Mouse (Mus musculus): ENCODE data around the gene Rbms3. TPM values are rescaled to one million over a fixed set of nuclear protein-coding genes. Genes with fewer than 3 reads are reported as not detected.

Gene Rbms3
- polyA plus RNA-seq, 1 experiment from 2014 or later, result 41.2 TPM

GRCm38 (mm10) chr9:116808401-116808800 lies 821.3 kb downstream of the Rbms3 start:
- WGBS (ENCODE audit: insufficient replicate concordance), result 84% methylated on average over 4 of the region's 4 CpGs
- no peak for ATAC-seq (replicated peaks; ENCODE audit: insufficient number of reproducible peaks, low FRiP score, low TSS enrichment)
- no peaks in the 10 kb centered on the region for H3K27me3 ChIP-seq (ENCODE audit: control insufficient read depth, insufficient read depth, low read length)
- H3K9me3 ChIP-seq (replicated peaks; ENCODE audit: control insufficient read depth, low read length), result no peaks in the 10 kb centered on the region
- no peak overlapping the region for H3K4me3 ChIP-seq (ENCODE audit: low read depth, low read length)
- H3K27ac ChIP-seq (ENCODE audit: low read depth, low read length), result no peak overlapping the region
- H3K4me2 ChIP-seq, result no peak overlapping the region
- H3K9ac ChIP-seq (ENCODE audit: low read depth, low read length), result no peak overlapping the region
- peaks cover 12% of the 10 kb centered on the region for H3K4me1 ChIP-seq (ENCODE audit: control insufficient read depth, insufficient read depth, low read length)
- H3K36me3 ChIP-seq (ENCODE audit: control insufficient read depth, insufficient read depth, low read length), result no peaks in the 10 kb centered on the region

DNA sequence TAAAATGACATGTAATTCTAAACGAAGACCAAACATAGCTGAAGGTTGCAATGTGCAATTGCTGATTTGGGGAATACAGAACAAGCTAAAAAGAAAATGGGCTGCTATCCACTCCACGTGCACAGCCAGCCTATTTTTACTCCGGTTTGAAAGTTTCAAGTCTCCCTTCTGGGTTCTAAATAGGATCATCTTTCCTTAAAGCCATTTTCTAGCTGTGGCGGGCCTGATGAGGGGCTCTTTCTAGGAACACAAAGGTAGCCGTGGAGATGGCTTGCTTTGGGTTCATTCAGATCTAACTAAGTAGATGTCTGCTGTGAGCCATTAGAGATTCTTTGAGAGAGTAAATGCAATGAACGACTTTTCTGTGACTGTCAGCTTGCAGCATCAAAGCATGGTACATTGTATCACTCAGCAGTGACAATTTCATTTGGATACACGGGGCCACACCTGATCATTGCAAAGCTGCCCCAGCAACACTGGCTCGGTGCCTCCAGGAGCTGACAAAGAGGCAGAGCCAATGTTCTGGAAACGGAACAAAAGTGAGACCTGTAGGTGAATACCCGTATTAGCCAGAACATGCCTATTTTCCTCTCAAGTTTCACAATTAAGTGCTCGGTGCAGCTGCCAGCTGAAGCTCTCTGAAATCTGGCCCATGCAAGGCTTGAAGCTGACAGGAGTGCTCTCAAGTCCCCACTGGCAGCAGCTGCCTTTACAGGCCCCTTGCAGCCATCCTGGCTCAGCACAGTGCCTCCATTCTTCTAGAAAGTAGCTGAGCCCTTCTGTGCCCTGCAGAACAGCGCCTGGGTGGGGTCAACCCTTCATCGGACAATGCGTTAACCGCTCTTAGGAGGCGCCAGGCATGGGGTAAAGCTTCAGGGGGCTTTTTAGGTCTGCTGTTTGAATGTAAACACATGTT lies 822.3 kb downstream of the Rbms3 start:
- WGBS (ENCODE audit: insufficient replicate concordance), result 55% methylated on average over 16 of the region's 16 CpGs
- Histone ChIP-seq H3K4me1 (ENCODE audit: control insufficient read depth, insufficient read depth, low read length) (peaks cover 12% of the 10 kb centered on the region), H3K9ac (ENCODE audit: low read depth, low read length) (no peak overlapping the region)

GRCm38 (mm10) chr9:116803292-116803731 lies 826.4 kb downstream of the Rbms3 start:
- Histone ChIP-seq H3K9ac (ENCODE audit: low read depth, low read length) (no peak overlapping the region), H3K9me3 (replicated peaks; ENCODE audit: control insufficient read depth, low read length) (no peaks in the 10 kb centered on the region), H3K4me1 (ENCODE audit: control insufficient read depth, insufficient read depth, low read length) (peaks cover 12% of the 10 kb centered on the region), H3K27me3 (ENCODE audit: control insufficient read depth, insufficient read depth, low read length) (no peaks in the 10 kb centered on the region), H3K36me3 (ENCODE audit: control insufficient read depth, insufficient read depth, low read length) (no peaks in the 10 kb centered on the region), H3K27ac (ENCODE audit: low read depth, low read length) (no peak overlapping the region), H3K4me2 (no peak overlapping the region), H3K4me3 (ENCODE audit: low read depth, low read length) (no peak overlapping the region)
- ATAC-seq (replicated peaks; ENCODE audit: insufficient number of reproducible peaks, low FRiP score, low TSS enrichment), result no peak
- whole genome bisulfite sequencing (ENCODE audit: insufficient replicate concordance), result 62% methylated on average over 3 of the region's 3 CpGs

More for the DNA sequence above, 822.3 kb downstream of the Rbms3 start:
- H3K4me3 ChIP-seq (ENCODE audit: low read depth, low read length), result no peak overlapping the region
- H3K4me2 ChIP-seq, result no peak overlapping the region
- no peaks in the 10 kb centered on the region for H3K9me3 ChIP-seq (replicated peaks; ENCODE audit: control insufficient read depth, low read length)
- no peak for ATAC-seq (replicated peaks; ENCODE audit: insufficient number of reproducible peaks, low FRiP score, low TSS enrichment)
- H3K27ac ChIP-seq (ENCODE audit: low read depth, low read length), result 0 out of 2 replicates have a peak overlapping the region, but pooled peaks have one; percentile 25
- H3K36me3 ChIP-seq (ENCODE audit: control insufficient read depth, insufficient read depth, low read length), result no peaks in the 10 kb centered on the region
- H3K27me3 ChIP-seq (ENCODE audit: control insufficient read depth, insufficient read depth, low read length), result no peaks in the 10 kb centered on the region

DNA sequence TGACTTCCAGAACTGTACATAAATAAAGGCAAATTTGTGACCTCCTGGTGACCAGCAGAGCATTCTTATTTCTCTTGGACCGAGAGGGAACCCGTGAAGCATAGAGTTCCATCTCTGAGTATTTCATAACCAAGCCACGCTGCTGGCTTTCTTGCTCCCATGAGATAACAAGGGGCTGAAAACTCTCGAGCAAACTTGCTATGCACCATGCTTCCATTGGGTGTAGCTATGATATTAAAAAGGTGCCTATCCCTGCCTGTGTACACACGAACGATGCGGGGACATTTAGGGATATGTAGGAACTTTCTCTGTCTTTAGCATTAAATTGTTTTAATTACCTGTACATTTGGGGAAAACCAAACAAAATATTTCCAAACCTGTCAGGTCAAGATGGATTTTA lies 827.1 kb downstream of the Rbms3 start:
- Histone ChIP-seq H3K9me3 (replicated peaks; ENCODE audit: control insufficient read depth, low read length) (no peaks in the 10 kb centered on the region), H3K9ac (ENCODE audit: low read depth, low read length) (no peak overlapping the region), H3K4me1 (ENCODE audit: control insufficient read depth, insufficient read depth, low read length) (peaks cover 9% of the 10 kb centered on the region), H3K27ac (ENCODE audit: low read depth, low read length) (no peak overlapping the region), H3K27me3 (ENCODE audit: control insufficient read depth, insufficient read depth, low read length) (no peaks in the 10 kb centered on the region), H3K4me2 (no peak overlapping the region), H3K4me3 (ENCODE audit: low read depth, low read length) (no peak overlapping the region), H3K36me3 (ENCODE audit: control insufficient read depth, insufficient read depth, low read length) (no peaks in the 10 kb centered on the region)
- 66% methylated on average over 7 of the region's 7 CpGs for WGBS (ENCODE audit: insufficient replicate concordance)
- no peak for ATAC-seq (replicated peaks; ENCODE audit: insufficient number of reproducible peaks, low FRiP score, low TSS enrichment)

GRCm38 (mm10) chr9:116795240-116795955 lies 834.3 kb downstream of the Rbms3 start:
- no peak overlapping the region for H3K4me3 ChIP-seq (ENCODE audit: low read depth, low read length)
- H3K4me2 ChIP-seq, result no peak overlapping the region
- H3K4me1 ChIP-seq (ENCODE audit: control insufficient read depth, insufficient read depth, low read length), result no peaks in the 10 kb centered on the region
- H3K27ac ChIP-seq (ENCODE audit: low read depth, low read length), result no peak overlapping the region
- H3K36me3 ChIP-seq (ENCODE audit: control insufficient read depth, insufficient read depth, low read length), result no peaks in the 10 kb centered on the region
- no peak for ATAC-seq (replicated peaks; ENCODE audit: insufficient number of reproducible peaks, low FRiP score, low TSS enrichment)
- no peaks in the 10 kb centered on the region for H3K9me3 ChIP-seq (replicated peaks; ENCODE audit: control insufficient read depth, low read length)
- no peaks in the 10 kb centered on the region for H3K27me3 ChIP-seq (ENCODE audit: control insufficient read depth, insufficient read depth, low read length)
- no peak overlapping the region for H3K9ac ChIP-seq (ENCODE audit: low read depth, low read length)
- 77% methylated on average over 2 of the region's 2 CpGs for WGBS (ENCODE audit: insufficient replicate concordance)

- ATAC-seq (replicated peaks; ENCODE audit: insufficient number of reproducible peaks, low FRiP score, low TSS enrichment), result no peak
- Histone ChIP-seq H3K9ac (ENCODE audit: low read depth, low read length) (no peak overlapping the region), H3K4me2 (no peak overlapping the region), H3K27ac (ENCODE audit: low read depth, low read length) (no peak overlapping the region), H3K9me3 (replicated peaks; ENCODE audit: control insufficient read depth, low read length) (no peaks in the 10 kb centered on the region), H3K27me3 (ENCODE audit: control insufficient read depth, insufficient read depth, low read length) (no peaks in the 10 kb centered on the region), H3K4me3 (ENCODE audit: low read depth, low read length) (no peak overlapping the region), H3K36me3 (ENCODE audit: control insufficient read depth, insufficient read depth, low read length) (no peaks in the 10 kb centered on the region), H3K4me1 (ENCODE audit: control insufficient read depth, insufficient read depth, low read length) (no peaks in the 10 kb centered on the region)
- WGBS (ENCODE audit: insufficient replicate concordance), result 76% methylated on average over 7 of the region's 7 CpGs
These were observed 837.9 kb downstream of the Rbms3 start for GRCm38 (mm10) chr9:116791850-116792249.

DNA sequence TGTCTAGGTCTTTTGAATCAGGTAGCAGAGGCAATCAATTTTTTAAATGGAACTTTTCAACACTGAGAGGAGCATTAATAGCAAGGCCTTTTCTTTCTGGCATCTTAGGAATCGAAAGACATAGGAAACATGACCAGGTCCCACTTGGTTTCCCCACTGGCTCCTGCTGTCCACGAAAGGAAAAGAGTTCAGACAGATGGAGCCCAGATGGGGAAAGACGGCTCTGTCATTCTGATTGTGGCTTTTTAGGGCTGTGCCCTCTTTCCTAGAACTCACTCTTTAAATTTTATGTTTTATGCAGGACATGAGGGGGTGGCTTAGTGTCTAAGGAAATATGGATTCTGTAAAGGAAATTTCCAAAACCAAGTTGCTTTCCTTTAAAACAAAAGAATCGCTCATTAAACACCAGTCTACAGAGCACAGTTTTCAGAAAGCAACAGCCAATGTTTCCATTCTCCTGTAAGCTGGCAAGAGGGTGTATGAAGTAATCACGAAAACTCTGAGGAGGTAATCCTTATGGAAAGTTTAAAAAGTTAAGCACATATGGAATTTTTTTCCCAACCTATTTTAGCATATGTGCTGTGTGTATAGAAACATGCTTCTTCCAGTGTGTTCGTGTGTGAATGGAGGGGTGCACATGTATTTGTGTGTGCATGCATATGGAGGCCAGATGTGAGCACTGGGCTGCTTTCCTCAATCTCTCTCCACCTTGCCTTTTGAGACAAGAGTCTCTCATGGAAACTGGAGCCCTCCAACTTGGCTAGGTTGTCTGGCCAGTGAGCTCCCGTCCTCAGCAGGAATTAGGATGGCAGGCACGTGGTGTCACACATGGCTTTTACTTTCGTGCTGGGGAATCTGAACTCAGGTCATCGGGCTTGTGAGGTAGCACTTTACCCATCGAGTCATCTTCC lies 843.3 kb downstream of the Rbms3 start:
- 75% methylated on average over 11 of the region's 11 CpGs for WGBS (ENCODE audit: insufficient replicate concordance)
- no peak overlapping the region for H3K9ac ChIP-seq (ENCODE audit: low read depth, low read length)
- H3K4me3 ChIP-seq (ENCODE audit: low read depth, low read length), result no peak overlapping the region
- H3K27me3 ChIP-seq (ENCODE audit: control insufficient read depth, insufficient read depth, low read length), result no peaks in the 10 kb centered on the region
- H3K27ac ChIP-seq (ENCODE audit: low read depth, low read length), result no peak overlapping the region
- no peaks in the 10 kb centered on the region for H3K4me1 ChIP-seq (ENCODE audit: control insufficient read depth, insufficient read depth, low read length)
- no peak for ATAC-seq (replicated peaks; ENCODE audit: insufficient number of reproducible peaks, low FRiP score, low TSS enrichment)
- H3K9me3 ChIP-seq (replicated peaks; ENCODE audit: control insufficient read depth, low read length), result no peaks in the 10 kb centered on the region
- no peaks in the 10 kb centered on the region for H3K36me3 ChIP-seq (ENCODE audit: control insufficient read depth, insufficient read depth, low read length)
- no peak overlapping the region for H3K4me2 ChIP-seq

DNA sequence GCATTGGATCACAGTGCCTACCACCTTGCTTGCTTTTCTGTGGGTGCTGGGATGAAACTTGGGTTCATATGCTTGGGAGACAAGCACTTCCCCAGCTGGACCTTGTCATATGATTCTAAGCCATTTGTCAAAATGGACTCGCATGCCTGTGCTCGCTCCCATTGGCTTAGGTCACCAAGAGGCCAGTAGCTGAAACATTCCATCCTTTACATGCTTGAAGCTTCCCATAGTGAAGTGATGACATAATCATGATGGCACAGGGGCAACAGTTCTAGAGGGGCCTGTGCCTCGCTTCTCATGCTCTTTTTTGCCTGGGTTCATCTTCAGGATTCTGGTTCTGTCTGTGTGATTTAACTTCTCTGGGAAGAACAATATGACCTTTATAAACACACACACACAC lies 857.9 kb downstream of the Rbms3 start:
- Histone ChIP-seq H3K27me3 (ENCODE audit: control insufficient read depth, insufficient read depth, low read length) (no peaks in the 10 kb centered on the region), H3K27ac (ENCODE audit: low read depth, low read length) (no peak overlapping the region), H3K9me3 (replicated peaks; ENCODE audit: control insufficient read depth, low read length) (no peaks in the 10 kb centered on the region), H3K4me3 (ENCODE audit: low read depth, low read length) (no peak overlapping the region), H3K36me3 (ENCODE audit: control insufficient read depth, insufficient read depth, low read length) (no peaks in the 10 kb centered on the region), H3K9ac (ENCODE audit: low read depth, low read length) (no peak overlapping the region), H3K4me1 (ENCODE audit: control insufficient read depth, insufficient read depth, low read length) (no peaks in the 10 kb centered on the region), H3K4me2 (no peak overlapping the region)
- no peak for ATAC-seq (replicated peaks; ENCODE audit: insufficient number of reproducible peaks, low FRiP score, low TSS enrichment)
- WGBS (ENCODE audit: insufficient replicate concordance), result 27% methylated on average over 3 of the region's 3 CpGs

Measured in heart, embryonic 11.5 days (tissue).